Mouse (Mus musculus): ENCODE results near the gene Fam162b.

DNA sequence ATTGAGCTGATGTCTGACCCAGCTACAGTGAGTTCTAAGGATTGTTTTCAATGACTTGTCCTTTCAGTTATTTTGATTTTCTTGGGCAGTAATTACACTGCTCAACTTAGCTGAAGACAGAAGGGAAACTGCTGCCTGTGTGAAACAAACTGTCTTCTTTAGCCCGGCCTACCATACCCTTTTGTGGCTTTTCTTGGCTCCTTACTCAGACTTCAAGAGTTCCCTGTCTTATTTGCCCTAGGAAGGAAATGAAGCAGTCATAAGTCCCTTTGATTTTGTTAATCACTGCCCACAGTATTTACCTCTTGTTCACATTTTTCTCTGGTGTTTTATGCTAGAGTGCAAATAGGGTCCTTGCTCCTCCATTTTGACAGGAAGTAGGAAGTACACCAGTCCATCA lies 5.9 kb downstream of the Fam162b start:
- TF ChIP-seq CTCF (IDR thresholded peaks at IDR 0.05; ENCODE audit: borderline replicate concordance, insufficient read depth, low read length): no peak
- TF ChIP-seq POLR2A (IDR thresholded peaks at IDR 0.05; ENCODE audit: low read depth, low read length): no peak

All from embryonic fibroblast, embryonic 13.5 days (primary cell).